Mouse (Mus musculus): Measurements from ENCODE around the gene Ccni. TPM values are rescaled to one million over a fixed set of nuclear protein-coding genes. Genes with fewer than 3 reads are reported as not detected.

Gene Ccni
- polyA plus RNA-seq, 1 experiment from 2014 or later, result 191 TPM

- Histone ChIP-seq H3K27ac (no peak overlapping the region), H3K9me3 (no peaks in the 10 kb centered on the region), H3K4me1 (peaks cover 29% of the 10 kb centered on the region), H3K9ac (no peak overlapping the region), H3K36me3 (replicated peaks) (peaks cover 41% of the 10 kb centered on the region), H3K27me3 (no peaks in the 10 kb centered on the region), H3K4me3 (replicated peaks) (no peak overlapping the region), H3K4me2 (no peak overlapping the region)
- ATAC-seq (ENCODE audit: low FRiP score), result no peak
- 84% methylated on average over 12 of the region's 12 CpGs for WGBS
Measured at GRCm38 (mm10) chr5:93149969-93150777, 56.1 kb downstream of the Ccni start.

GRCm38 (mm10) chr5:93145504-93145903 lies 60.8 kb downstream of the Ccni start:
- Histone ChIP-seq H3K4me3 (replicated peaks) (no peak overlapping the region), H3K4me2 (no peak overlapping the region), H3K9ac (no peak overlapping the region), H3K9me3 (no peaks in the 10 kb centered on the region), H3K36me3 (replicated peaks) (peaks cover 44% of the 10 kb centered on the region), H3K27me3 (no peaks in the 10 kb centered on the region), H3K27ac (0 out of 2 replicates have a peak overlapping the region, but pooled peaks have one; percentile 42), H3K4me1 (peaks cover 17% of the 10 kb centered on the region)
- WGBS, result 83% methylated on average over 6 of the region's 6 CpGs
- no peak for ATAC-seq (ENCODE audit: low FRiP score)

DNA sequence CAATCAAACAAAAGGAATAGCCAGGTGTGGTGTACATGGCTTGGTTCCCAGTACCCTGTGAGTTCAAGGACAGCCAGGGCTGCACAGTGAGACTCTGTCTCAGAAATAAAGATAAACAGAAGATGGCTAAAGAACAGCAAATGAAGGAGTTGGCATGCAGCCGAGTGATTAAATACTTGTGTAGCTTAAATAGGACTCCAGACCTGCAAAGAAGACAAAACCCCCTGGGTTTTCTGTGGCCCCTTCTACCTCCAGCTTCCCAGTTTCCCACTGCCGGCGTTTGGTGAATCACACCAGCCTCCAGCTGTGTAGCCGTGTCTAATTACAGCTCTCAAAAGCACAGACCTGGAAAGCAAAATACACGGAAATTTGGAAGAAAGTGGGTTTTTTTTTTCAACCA lies 61.4 kb downstream of the Ccni start:
- no peaks in the 10 kb centered on the region for H3K9me3 ChIP-seq
- no peak overlapping the region for H3K4me3 ChIP-seq (replicated peaks)
- WGBS, result 13% methylated on average over 5 of the region's 5 CpGs
- peak overlapping the region; percentile 50 for H3K27ac ChIP-seq
- no peak overlapping the region for H3K4me2 ChIP-seq
- peaks cover 44% of the 10 kb centered on the region for H3K36me3 ChIP-seq (replicated peaks)
- no peak overlapping the region for H3K9ac ChIP-seq
- H3K4me1 ChIP-seq, result peaks cover 17% of the 10 kb centered on the region
- ATAC-seq (ENCODE audit: low FRiP score), result 0 out of 2 replicates have a peak, but pooled peaks have one; percentile 47
- no peaks in the 10 kb centered on the region for H3K27me3 ChIP-seq

DNA sequence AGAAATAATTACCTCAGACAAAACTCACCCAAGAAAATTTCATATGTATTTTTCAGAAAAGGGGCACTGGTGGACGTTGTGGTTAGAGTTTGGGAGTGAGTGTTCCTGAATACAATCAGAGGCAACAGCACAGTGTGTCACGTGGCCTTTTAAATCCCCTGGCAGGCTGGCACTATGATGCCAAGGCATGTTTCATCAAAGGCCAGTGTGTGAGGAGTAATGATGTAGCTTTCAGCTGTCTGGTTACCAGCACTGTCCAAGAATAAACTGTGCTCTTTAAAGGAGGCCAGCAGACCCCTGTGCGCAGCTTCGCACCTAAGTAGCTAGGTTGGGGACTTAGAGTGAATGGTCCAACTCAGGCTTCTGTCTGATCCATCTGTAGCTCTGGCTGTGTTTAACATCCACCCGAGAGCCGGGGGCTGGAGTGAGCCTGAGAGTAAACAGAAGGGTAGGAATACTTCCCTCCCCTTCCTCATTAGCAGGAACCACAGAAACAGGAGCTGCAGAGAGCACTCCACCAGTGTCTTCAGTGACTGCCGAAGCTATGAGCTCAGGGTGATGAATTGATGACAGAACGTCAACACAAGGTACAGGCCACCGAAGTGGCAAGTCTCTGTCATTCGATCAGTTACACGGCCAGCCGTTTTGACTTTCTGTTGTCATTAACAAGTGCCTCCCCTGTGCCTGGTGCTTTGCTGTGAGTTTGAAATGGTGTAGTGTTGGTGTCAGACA lies 62.8 kb downstream of the Ccni start:
- Histone ChIP-seq H3K36me3 (replicated peaks) (peaks cover 42% of the 10 kb centered on the region), H3K9me3 (no peaks in the 10 kb centered on the region), H3K9ac (no peak overlapping the region), H3K4me2 (no peak overlapping the region), H3K27me3 (no peaks in the 10 kb centered on the region), H3K4me3 (replicated peaks) (no peak overlapping the region), H3K4me1 (peaks cover 17% of the 10 kb centered on the region), H3K27ac (no peak overlapping the region)
- WGBS, result 79% methylated on average over 12 of the region's 12 CpGs
- no peak for ATAC-seq (ENCODE audit: low FRiP score)

GRCm38 (mm10) chr5:93140747-93141146 lies 65.5 kb downstream of the Ccni start:
- H3K9ac ChIP-seq, result no peak overlapping the region
- H3K27ac ChIP-seq, result no peak overlapping the region
- no peaks in the 10 kb centered on the region for H3K9me3 ChIP-seq
- H3K36me3 ChIP-seq (replicated peaks), result peaks cover 45% of the 10 kb centered on the region
- H3K4me3 ChIP-seq (replicated peaks), result no peak overlapping the region
- H3K27me3 ChIP-seq, result no peaks in the 10 kb centered on the region
- H3K4me1 ChIP-seq, result peaks cover 18% of the 10 kb centered on the region
- H3K4me2 ChIP-seq, result no peak overlapping the region
- no peak for ATAC-seq (ENCODE audit: low FRiP score)
- 87% methylated on average over 5 of the region's 5 CpGs for WGBS

- Histone ChIP-seq H3K27ac (no peak overlapping the region), H3K9ac (no peak overlapping the region), H3K4me1 (peaks cover 10% of the 10 kb centered on the region), H3K27me3 (no peaks in the 10 kb centered on the region), H3K4me3 (replicated peaks) (no peak overlapping the region), H3K9me3 (no peaks in the 10 kb centered on the region), H3K4me2 (no peak overlapping the region), H3K36me3 (replicated peaks) (peaks cover 45% of the 10 kb centered on the region)
- ATAC-seq (ENCODE audit: low FRiP score), result no peak
- 95% methylated on average over 9 of the region's 9 CpGs for WGBS
Measured at GRCm38 (mm10) chr5:93139350-93139749, 66.9 kb downstream of the Ccni start.

GRCm38 (mm10) chr5:93136956-93137586 lies 69.2 kb downstream of the Ccni start:
- Histone ChIP-seq H3K4me2 (no peak overlapping the region), H3K9me3 (no peaks in the 10 kb centered on the region), H3K36me3 (replicated peaks) (peaks cover 35% of the 10 kb centered on the region), H3K27me3 (no peaks in the 10 kb centered on the region), H3K27ac (0 out of 2 replicates have a peak overlapping the region, but pooled peaks have one; percentile 9), H3K4me1 (peaks cover 32% of the 10 kb centered on the region), H3K4me3 (replicated peaks) (no peak overlapping the region), H3K9ac (no peak overlapping the region)
- no peak for ATAC-seq (ENCODE audit: low FRiP score)
- 80% methylated on average over 5 of the region's 5 CpGs for WGBS

DNA sequence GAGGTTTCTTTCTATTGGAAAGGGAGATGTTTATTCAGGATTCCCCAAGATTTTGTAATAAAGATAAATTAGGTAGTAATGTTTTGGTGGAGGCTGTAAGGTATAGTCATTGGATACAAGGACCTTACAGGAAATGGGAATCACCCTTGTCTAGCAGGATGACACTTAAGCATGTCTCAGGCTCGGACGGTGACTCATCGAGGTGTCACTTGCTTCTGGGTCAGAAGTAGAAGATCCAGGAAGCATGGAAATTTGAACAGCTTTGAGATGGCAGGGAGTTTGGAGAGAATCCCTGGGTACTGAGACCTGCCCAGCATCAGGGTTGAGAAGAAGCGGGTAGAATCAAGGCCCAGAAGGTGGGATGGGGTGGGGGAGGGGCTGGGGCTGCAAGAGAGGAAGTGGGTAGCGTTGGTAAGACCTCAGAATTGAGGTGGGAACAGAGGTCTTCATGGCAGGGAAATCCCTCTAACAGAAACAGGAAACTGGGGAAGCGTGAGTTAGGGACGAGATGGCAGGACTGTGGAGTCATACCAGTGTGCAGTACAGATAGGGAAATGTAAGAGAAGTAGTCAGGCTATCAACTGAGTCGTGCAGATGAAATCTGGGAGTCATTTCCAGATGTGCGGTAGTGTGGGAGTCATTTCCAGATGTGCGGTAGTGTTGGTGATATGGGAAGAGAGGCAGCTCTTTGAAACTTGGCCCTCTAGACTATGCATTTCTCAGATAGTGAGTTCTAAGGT lies 70.8 kb downstream of the Ccni start:
- Histone ChIP-seq H3K9ac (no peak overlapping the region), H3K4me1 (peaks cover 46% of the 10 kb centered on the region), H3K4me2 (no peak overlapping the region), H3K36me3 (replicated peaks) (peaks cover 20% of the 10 kb centered on the region), H3K9me3 (no peaks in the 10 kb centered on the region), H3K4me3 (replicated peaks) (no peak overlapping the region), H3K27me3 (no peaks in the 10 kb centered on the region), H3K27ac (no peak overlapping the region)
- no peak for ATAC-seq (ENCODE audit: low FRiP score)
- 87% methylated on average over 10 of the region's 10 CpGs for WGBS

GRCm38 (mm10) chr5:93133445-93134244 lies 72.7 kb downstream of the Ccni start:
- Histone ChIP-seq H3K4me3 (replicated peaks) (no peak overlapping the region), H3K4me2 (peak overlapping the region; percentile 32), H3K4me1 (peaks cover 64% of the 10 kb centered on the region), H3K27me3 (no peaks in the 10 kb centered on the region), H3K9ac (no peak overlapping the region), H3K9me3 (no peaks in the 10 kb centered on the region), H3K36me3 (replicated peaks) (0 out of 2 replicates have a peak, but pooled peaks cover 7% of the 10 kb centered on the region), H3K27ac (peak overlapping the region; percentile 76)
- 14% methylated on average over 10 of the region's 10 CpGs for WGBS
- ATAC-seq (ENCODE audit: low FRiP score), result peak; percentile 43

All from forebrain, embryonic 12.5 days (tissue).